In the genomic region with DNA sequence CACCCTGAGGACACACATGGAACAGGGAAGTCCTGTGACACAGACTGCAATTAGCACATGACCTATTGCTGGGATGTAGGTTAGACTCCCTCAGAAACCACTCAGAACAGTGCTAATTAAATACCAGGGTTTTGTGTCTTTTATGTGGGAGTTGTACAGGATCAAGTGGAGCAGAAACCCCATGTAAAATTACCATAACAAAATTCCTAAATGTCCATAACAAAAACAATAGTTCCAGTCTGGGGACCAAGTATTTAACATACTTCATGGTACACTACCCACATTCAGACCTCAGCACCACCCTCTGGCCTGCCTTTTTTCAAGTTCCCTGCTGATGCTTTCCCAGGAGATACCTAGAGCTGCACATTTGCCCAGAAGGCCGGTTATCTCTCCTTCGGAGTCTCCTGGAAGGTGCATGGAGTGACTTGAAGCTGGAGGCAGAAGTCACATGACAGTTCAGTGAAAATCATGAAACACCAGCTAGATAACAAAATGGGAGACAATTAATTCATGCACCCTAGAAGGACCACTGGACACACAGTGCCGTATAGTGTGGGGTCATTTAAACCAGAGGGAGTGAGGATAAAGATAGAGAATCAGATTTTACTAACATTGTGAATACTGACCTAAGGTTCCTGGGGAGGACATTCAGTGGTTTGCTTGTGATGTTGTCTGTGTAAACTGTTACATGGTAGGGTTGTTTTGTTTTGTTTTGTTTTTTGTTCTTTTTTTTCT, we compare ENCODE assay signal across 10 mouse cellular contexts. TPM values are rescaled to one million over a fixed set of nuclear protein-coding genes. Genes with fewer than 3 reads are reported as not detected.
DNase-seq lines count a peak whose midpoint lies in the region; ATAC-seq and TF ChIP-seq lines count a peak whose summit lies in the region.
"Had no signal": no experiment of that assay in that cellular context is flagged by ENCODE, and none has a peak within 500 bp of the region (broad histone marks: within the 10 kb centered on the region; RNA-seq: fewer than 3 reads in every experiment).

No protein-coding gene starts in this region.

- TF ChIP-seq EP300 in lung, postnatal 0 days (IDR thresholded peaks at IDR 0.05): no peak

- TF ChIP-seq CTCF in Patski (IDR thresholded peaks at IDR 0.05): no peak
- no peak for TF ChIP-seq CTCF in lung, postnatal 0 days (IDR thresholded peaks at IDR 0.05)
- TF ChIP-seq CTCF in lung, adult 2 months (IDR thresholded peaks at IDR 0.05; ENCODE audit: insufficient read depth, low read length): no peak

- no peaks in the 10 kb centered on the region for H3K9me3 ChIP-seq in heart, embryonic 12.5 days (replicated peaks)
- H3K9me3 ChIP-seq in forebrain, embryonic 14.5 days (replicated peaks; ENCODE audit: control insufficient read depth, low read length): no peaks in the 10 kb centered on the region
- no peaks in the 10 kb centered on the region for H3K9me3 ChIP-seq in midbrain, embryonic 15.5 days
- no peaks in the 10 kb centered on the region for H3K9me3 ChIP-seq in lung, postnatal 0 days (ENCODE audit: low read length)

- no peak for TF ChIP-seq POLR2A in lung, adult 2 months (IDR thresholded peaks at IDR 0.05; ENCODE audit: borderline replicate concordance, extremely low read depth, low read depth, low read length)

- H3K4me1 ChIP-seq in heart, embryonic 12.5 days (replicated peaks): 0 out of 2 replicates have a peak, but pooled peaks cover 5% of the 10 kb centered on the region
- peaks cover 10% of the 10 kb centered on the region for H3K4me1 ChIP-seq in forebrain, embryonic 14.5 days (ENCODE audit: control insufficient read depth, insufficient read depth, low read length)
- peaks cover 14% of the 10 kb centered on the region for H3K4me1 ChIP-seq in midbrain, embryonic 15.5 days
- no peaks in the 10 kb centered on the region for H3K4me1 ChIP-seq in lung, postnatal 0 days (ENCODE audit: insufficient read depth, low read depth, low read length)
- H3K4me1 ChIP-seq in lung, adult 2 months (ENCODE audit: control insufficient read depth, insufficient read depth, low read length): no peaks in the 10 kb centered on the region; the same call in 1 of the 2 replicates

- no peak overlapping the region for H3K4me2 ChIP-seq in heart, embryonic 12.5 days
- H3K4me2 ChIP-seq in forebrain, embryonic 14.5 days (ENCODE audit: low read length): peak overlapping the region; percentile 21; the same call in 1 of the 2 replicates
- H3K4me2 ChIP-seq in midbrain, embryonic 15.5 days: no peak overlapping the region
- no peak overlapping the region for H3K4me2 ChIP-seq in lung, postnatal 0 days (replicated peaks; ENCODE audit: low read depth, low read length)

- no peak overlapping the region for H3K4me3 ChIP-seq in heart, embryonic 12.5 days
- H3K4me3 ChIP-seq in forebrain, embryonic 14.5 days (ENCODE audit: low read depth, low read length): no peak overlapping the region
- H3K4me3 ChIP-seq in midbrain, embryonic 15.5 days: no peak overlapping the region
- no peak overlapping the region for H3K4me3 ChIP-seq in lung, postnatal 0 days (ENCODE audit: low read depth, low read length)
- no peak overlapping the region for H3K4me3 ChIP-seq in lung, adult 2 months (replicated peaks; ENCODE audit: extremely low read depth, low read depth, low read length)

- DNase-seq in heart, adult 18-20 months: no peak
- no peak for DNase-seq in Patski (ENCODE audit: low read depth, low spot score)
- peak; percentile 70 for DNase-seq in forebrain, embryonic 14.5 days (ENCODE audit: low spot score)
- DNase-seq in lung, postnatal 0 days (ENCODE audit: low spot score): no peak
- no peak for DNase-seq in right cerebral cortex, postnatal 25 days
- no peak for DNase-seq in lung, adult 2 months
- DNase-seq: cerebellum, adult 8-10 months; gastrocnemius, postnatal 25 days had no signal

- in situ Hi-C loops in Patski (cut with MboI; ENCODE audit: low pct_unique_long_range_greater_than_20kb): no loop called here

- ATAC-seq in heart, embryonic 12.5 days (ENCODE audit: insufficient number of reproducible peaks, low FRiP score): no peak
- ATAC-seq in Patski: peak; percentile 46
- peak; percentile 59 for ATAC-seq in forebrain, embryonic 14.5 days
- ATAC-seq in midbrain, embryonic 15.5 days (replicated peaks): peak; percentile 13; the same call in 1 of the 2 replicates
- no peak for ATAC-seq in lung, postnatal 0 days

- CTCF ChIA-PET in Patski (lab: Charles Lee): interaction anchor here (0.6 to 2.9 kb wide), 9 partner anchors 9 to 80 kb away, joined by 3 to 9 read pairs (median 4); partner anchors contain the start of gene Napepld

- H3K9ac ChIP-seq in heart, embryonic 12.5 days: no peak overlapping the region
- peak overlapping the region; percentile 38; the same call in 1 of the 2 replicates for H3K9ac ChIP-seq in forebrain, embryonic 14.5 days (ENCODE audit: low read length)
- H3K9ac ChIP-seq in midbrain, embryonic 15.5 days: no peak overlapping the region
- no peak overlapping the region for H3K9ac ChIP-seq in lung, postnatal 0 days (replicated peaks; ENCODE audit: low read depth)

- H3K27ac ChIP-seq in heart, embryonic 12.5 days (ENCODE audit: poor library complexity, severe bottlenecking): peak overlapping the region; percentile 61
- peak overlapping the region; percentile 91 for H3K27ac ChIP-seq in forebrain, embryonic 14.5 days (ENCODE audit: low read depth, low read length)
- H3K27ac ChIP-seq in midbrain, embryonic 15.5 days: peak overlapping the region; percentile 77
- no peak overlapping the region for H3K27ac ChIP-seq in lung, postnatal 0 days (ENCODE audit: low read length)

- POLR2A ChIA-PET in Patski (lab: Charles Lee): interaction anchor here (0.8 to 1.6 kb wide), 3 partner anchors 20 to 31 kb away, joined by 3 to 7 read pairs (median 4); partner anchors contain the start of gene Napepld

- no peaks in the 10 kb centered on the region for H3K27me3 ChIP-seq in heart, embryonic 12.5 days (replicated peaks)
- H3K27me3 ChIP-seq in Patski: no peaks in the 10 kb centered on the region
- no peaks in the 10 kb centered on the region for H3K27me3 ChIP-seq in forebrain, embryonic 14.5 days (replicated peaks; ENCODE audit: control insufficient read depth, insufficient read depth, low read length)
- H3K27me3 ChIP-seq in midbrain, embryonic 15.5 days (replicated peaks): no peaks in the 10 kb centered on the region
- H3K27me3 ChIP-seq in lung, postnatal 0 days (replicated peaks; ENCODE audit: insufficient read depth, low read length): no peaks in the 10 kb centered on the region

- H3K36me3 ChIP-seq in heart, embryonic 12.5 days: no peaks in the 10 kb centered on the region
- H3K36me3 ChIP-seq in forebrain, embryonic 14.5 days (ENCODE audit: control insufficient read depth, insufficient read depth, low read length): no peaks in the 10 kb centered on the region
- H3K36me3 ChIP-seq in midbrain, embryonic 15.5 days (replicated peaks): no peaks in the 10 kb centered on the region
- H3K36me3 ChIP-seq in lung, postnatal 0 days (ENCODE audit: insufficient read depth, low read length): no peaks in the 10 kb centered on the region

- 63% methylated on average over 3 of the region's 3 CpGs for WGBS in heart, embryonic 12.5 days
- WGBS in forebrain, embryonic 14.5 days: 2% methylated on average over 3 of the region's 3 CpGs
- WGBS in midbrain, embryonic 15.5 days: 12% methylated on average over 3 of the region's 3 CpGs
- WGBS in lung, postnatal 0 days: 76% methylated on average over 3 of the region's 3 CpGs
- 91% methylated on average over 3 of the region's 3 CpGs for WGBS in lung, adult 2 months

RNA-seq across cellular contexts. Expression of gene Pmpcb, which starts 4.6 kb away (rescaled TPM):
- polyA plus RNA-seq in heart, embryonic 12.5 days (2016; fragmentation: Nextera tagmentation; extraction: Ambion mirVana): 131 and 136 TPM in 2 replicates
- 100 to 1,000 TPM; 264 to 279 TPM for total RNA-seq in heart, adult 18-20 months (2021)
- 178 TPM for polyA plus RNA-seq in Patski (2021)
- 104 and 106 TPM in 2 replicates for polyA plus RNA-seq in forebrain, embryonic 14.5 days (2014; fragmentation: Nextera tagmentation; extraction: Ambion mirVana)
- 71.7 and 76.9 TPM in 2 replicates for polyA plus RNA-seq in midbrain, embryonic 15.5 days (2015; fragmentation: Nextera tagmentation; extraction: Ambion mirVana)
- polyA plus RNA-seq in lung, postnatal 0 days (2015; fragmentation: Nextera tagmentation; extraction: Ambion mirVana): 41.8 and 49.0 TPM in 2 replicates
- 16.7 and 25.4 TPM in 2 replicates for polyA plus RNA-seq in lung, adult 2 months (2012; rRNA removed)

RNA-seq across cellular contexts. Expression of gene Napepld, which starts 31.1 kb away (rescaled TPM):
- polyA plus RNA-seq in heart, embryonic 12.5 days (2016; fragmentation: Nextera tagmentation; extraction: Ambion mirVana): 5.4 and 6.9 TPM in 2 replicates
- 1 to 10 TPM; 6.2 to 6.3 TPM for total RNA-seq in heart, adult 18-20 months (2021)
- 5.2 TPM for polyA plus RNA-seq in Patski (2021)
- 4.5 and 4.6 TPM in 2 replicates for polyA plus RNA-seq in forebrain, embryonic 14.5 days (2014; fragmentation: Nextera tagmentation; extraction: Ambion mirVana)
- 2.5 and 2.8 TPM in 2 replicates for polyA plus RNA-seq in midbrain, embryonic 15.5 days (2015; fragmentation: Nextera tagmentation; extraction: Ambion mirVana)
- 2.1 and 2.5 TPM in 2 replicates for polyA plus RNA-seq in lung, postnatal 0 days (2015; fragmentation: Nextera tagmentation; extraction: Ambion mirVana)
- polyA plus RNA-seq in lung, adult 2 months (2012; rRNA removed): 3.2 and 3.6 TPM in 2 replicates

RNA-seq across cellular contexts. Expression of gene Dnajc2, which starts 52.7 kb away (rescaled TPM):
- 63.0 and 63.6 TPM in 2 replicates for polyA plus RNA-seq in heart, embryonic 12.5 days (2016; fragmentation: Nextera tagmentation; extraction: Ambion mirVana)
- 10 to 100 TPM; 21.4 to 22.3 TPM for total RNA-seq in heart, adult 18-20 months (2021)
- 67.5 TPM for polyA plus RNA-seq in Patski (2021)
- 66.8 and 70.4 TPM in 2 replicates for polyA plus RNA-seq in forebrain, embryonic 14.5 days (2014; fragmentation: Nextera tagmentation; extraction: Ambion mirVana)
- 65.9 and 71.1 TPM in 2 replicates for polyA plus RNA-seq in midbrain, embryonic 15.5 days (2015; fragmentation: Nextera tagmentation; extraction: Ambion mirVana)
- 34.2 and 35.4 TPM in 2 replicates for polyA plus RNA-seq in lung, postnatal 0 days (2015; fragmentation: Nextera tagmentation; extraction: Ambion mirVana)
- 5.9 and 8.5 TPM in 2 replicates for polyA plus RNA-seq in lung, adult 2 months (2012; rRNA removed)

RNA-seq across cellular contexts. Expression of gene Psmc2, which starts 52.7 kb away (rescaled TPM):
- 151 and 157 TPM in 2 replicates for polyA plus RNA-seq in heart, embryonic 12.5 days (2016; fragmentation: Nextera tagmentation; extraction: Ambion mirVana)
- total RNA-seq in heart, adult 18-20 months (2021): 10 to 100 TPM; 92.8 to 99.7 TPM
- 173 TPM for polyA plus RNA-seq in Patski (2021)
- polyA plus RNA-seq in forebrain, embryonic 14.5 days (2014; fragmentation: Nextera tagmentation; extraction: Ambion mirVana): 206 and 211 TPM in 2 replicates
- polyA plus RNA-seq in midbrain, embryonic 15.5 days (2015; fragmentation: Nextera tagmentation; extraction: Ambion mirVana): 176 and 182 TPM in 2 replicates
- 105 and 108 TPM in 2 replicates for polyA plus RNA-seq in lung, postnatal 0 days (2015; fragmentation: Nextera tagmentation; extraction: Ambion mirVana)
- polyA plus RNA-seq in lung, adult 2 months (2012; rRNA removed): 15.5 and 28.4 TPM in 2 replicates

Comparison
In these comparisons a context has a peak if more than half of its experiments do, and no peak if none do; other contexts are left out.
1. ATAC-seq: peak in Patski (single experiment), forebrain, embryonic 14.5 days (single experiment) and midbrain, embryonic 15.5 days (single experiment); none in heart, embryonic 12.5 days (single experiment) and lung, postnatal 0 days (single experiment).